Mouse (Mus musculus) bone marrow macrophage, adult 2 months (primary cell): ENCODE measurements around the gene Iqcg.

ENCODE experiments used
- CTCF ChIP-seq: IDR thresholded peaks from 2 replicates; pipeline ENCODE4 v1.5.1; 2012; ENCODE audit warnings: low read depth, mild to moderate bottlenecking, low read length, moderate library complexity
- POLR2A ChIP-seq: IDR thresholded peaks from 2 replicates; pipeline ENCODE4 v1.6.1; 2012; ENCODE audit warnings: mild to moderate bottlenecking, low read depth, low read length, borderline replicate concordance

DNA sequence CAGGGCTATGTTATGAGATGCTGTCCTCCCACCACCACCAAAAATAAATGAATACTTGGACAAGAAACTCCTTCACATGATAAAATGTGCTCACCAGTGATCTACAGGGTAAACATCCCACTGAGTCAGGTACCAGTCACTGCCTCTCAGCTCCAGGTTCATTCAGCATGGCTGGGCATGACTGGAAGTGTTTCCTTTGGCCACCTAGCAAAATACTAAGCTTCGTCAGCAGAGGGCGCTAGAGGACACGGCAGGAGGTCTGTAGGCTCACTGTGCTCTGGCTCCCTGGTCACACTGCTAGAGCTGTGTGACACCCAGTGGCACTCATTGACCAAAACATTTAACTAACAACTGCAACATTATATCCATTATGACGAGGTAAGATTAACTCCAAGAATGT lies 32.3 kb downstream of the Iqcg start:
- TF ChIP-seq CTCF (peak; percentile 51), POLR2A (no peak)
